Mouse (Mus musculus) bone marrow, adult 2 months (tissue): ENCODE data around the gene Iqsec2.

Source experiments
- CTCF ChIP-seq: fragments of 200-500 bp; IDR thresholded peaks from 2 replicates; pipeline ENCODE4 v1.5.1; 2011; ENCODE audit warnings: low read length, control low read depth; ENCODE audit not compliant: control insufficient read depth, insufficient read depth
- POLR2A ChIP-seq: fragments of 200-500 bp; IDR thresholded peaks from 2 replicates; pipeline ENCODE4 v1.6.1; 2011; ENCODE audit warnings: low read depth, mild to moderate bottlenecking, control low read depth, low read length, borderline replicate concordance; ENCODE audit not compliant: control insufficient read depth

DNA sequence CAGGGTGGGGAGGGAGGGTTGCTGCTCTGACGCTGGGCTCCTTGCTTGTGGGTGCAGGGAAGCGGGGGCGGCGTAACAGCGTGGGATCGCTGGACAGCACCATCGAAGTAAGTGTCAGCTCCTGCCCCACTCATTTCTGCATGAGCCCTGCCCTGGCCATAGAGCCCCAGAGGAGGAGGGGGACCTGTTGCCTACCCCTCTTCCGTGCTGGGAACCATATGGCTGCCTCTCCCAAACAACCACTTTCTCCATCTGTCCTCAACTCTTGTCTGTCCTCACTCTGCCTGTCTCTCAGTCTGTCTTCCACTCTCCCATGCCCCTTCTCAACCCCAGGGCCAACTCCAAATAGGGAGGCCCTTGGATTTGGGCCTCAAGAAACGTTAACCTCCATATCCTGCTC, 78.2 kb downstream of the Iqsec2 start:
- TF ChIP-seq CTCF (no peak), POLR2A (no peak)
